Mouse (Mus musculus) C2C12 (cell line): Measurements from ENCODE around the gene Nrm.
A peak's percentile ranks its signal among the peaks of the same experiment; 100 is the strongest.

ENCODE experiments used
- CEBPB ChIP-seq: IDR thresholded peaks from one replicate; pipeline ENCODE4 v1.6.1; 2011; ENCODE audit warnings: low read depth, mild to moderate bottlenecking, control low read depth, moderate library complexity
- CTCF ChIP-seq: IDR thresholded peaks from one replicate; pipeline ENCODE4 v1.5.1; 2011; ENCODE audit not compliant: control insufficient read depth, insufficient read depth, insufficient read length
- MAX ChIP-seq: IDR thresholded peaks from one replicate; pipeline ENCODE4 v1.6.1; 2011; ENCODE audit warnings: mild to moderate bottlenecking, control low read depth
- MYOD1 ChIP-seq: IDR thresholded peaks from one replicate; pipeline ENCODE4 v1.6.1; 2011; ENCODE audit warnings: low read depth; ENCODE audit not compliant: control insufficient read depth, insufficient read length
- MYOG ChIP-seq: IDR thresholded peaks from one replicate; pipeline ENCODE4 v1.6.1; 2011; ENCODE audit not compliant: control insufficient read depth, insufficient read length; ENCODE audit errors: extremely low read depth
- USF1 ChIP-seq: IDR thresholded peaks from one replicate; pipeline ENCODE4 v1.6.1; 2011; ENCODE audit warnings: low read depth, mild to moderate bottlenecking, control low read depth, moderate library complexity

DNA sequence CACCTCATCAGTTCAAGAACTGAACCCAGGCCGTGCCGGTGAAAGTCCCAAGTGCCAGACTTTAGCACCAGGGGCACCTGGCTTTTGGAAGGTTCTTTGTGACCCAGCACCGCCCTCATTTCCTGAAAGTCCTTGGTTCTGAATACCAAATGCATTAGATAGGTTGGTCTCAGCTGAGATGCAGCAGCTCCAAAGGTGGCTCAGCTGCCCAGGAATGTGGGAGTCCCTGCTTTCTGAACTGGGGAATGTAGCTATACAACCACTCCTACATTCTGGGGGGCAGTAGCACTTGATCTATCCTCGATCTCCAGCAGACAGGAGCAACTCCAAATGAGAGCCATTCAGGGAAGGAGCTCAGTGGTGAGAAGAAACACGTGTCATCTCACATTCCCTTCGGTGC lies 48.4 kb upstream of the Nrm start:
- TF ChIP-seq CTCF (no peak), USF1 (no peak), CEBPB (no peak), MYOG (no peak), MYOD1 (no peak), MAX (peak; percentile 4)
